Mouse (Mus musculus): ENCODE measurements around the gene Rab31.

Gene Rab31

DNA sequence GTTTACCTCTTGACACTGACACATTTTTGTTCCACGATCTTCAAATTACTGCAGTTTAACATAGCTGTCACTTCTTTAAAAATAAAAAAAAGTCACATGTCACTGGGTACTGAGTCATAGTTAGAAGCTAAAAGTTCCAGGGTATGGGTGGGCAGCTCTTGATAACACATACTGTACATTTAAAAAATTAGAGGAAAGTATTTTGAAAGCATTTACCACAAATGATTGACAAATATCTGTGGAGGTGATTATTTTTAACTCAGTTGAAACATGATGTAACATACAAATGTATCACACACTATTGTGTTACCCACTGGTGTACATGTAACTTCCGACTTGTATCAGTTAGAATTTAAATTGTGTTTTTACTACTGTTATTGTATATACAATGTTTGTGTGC, 37.5 kb downstream of the Rab31 start:
- no peak for DNase-seq

GRCm38 (mm10) chr17:65732666-65733065, 39.9 kb downstream of the Rab31 start:
- DNase-seq: no peak

DNA sequence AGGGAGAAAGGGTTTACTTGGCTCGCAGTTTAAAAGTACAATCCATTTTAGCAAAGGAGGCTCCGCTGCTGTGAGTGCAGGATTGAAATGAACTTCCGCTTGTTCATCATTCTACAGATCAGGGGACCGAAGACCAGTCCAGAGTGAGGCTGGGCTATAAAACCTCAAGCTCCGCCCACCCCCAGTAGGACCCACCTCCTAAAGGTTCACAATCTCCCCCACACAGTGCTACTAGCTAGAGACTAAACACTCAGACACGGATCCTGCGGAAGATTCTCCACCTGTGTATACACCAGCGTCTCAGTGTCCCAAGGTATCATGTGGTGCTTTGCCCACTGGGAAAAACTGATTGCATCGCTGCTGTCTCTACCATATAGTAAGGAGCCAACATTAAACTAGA, 40.8 kb downstream of the Rab31 start:
- no peak for DNase-seq

GRCm38 (mm10) chr17:65729945-65730741, 42.4 kb downstream of the Rab31 start:
- no peak for DNase-seq

- no peak for DNase-seq
Measured at GRCm38 (mm10) chr17:65726755-65727154, 45.8 kb downstream of the Rab31 start.

- peak; percentile 55 for DNase-seq
Measured at GRCm38 (mm10) chr17:65726274-65726673, 46.3 kb downstream of the Rab31 start.

DNA sequence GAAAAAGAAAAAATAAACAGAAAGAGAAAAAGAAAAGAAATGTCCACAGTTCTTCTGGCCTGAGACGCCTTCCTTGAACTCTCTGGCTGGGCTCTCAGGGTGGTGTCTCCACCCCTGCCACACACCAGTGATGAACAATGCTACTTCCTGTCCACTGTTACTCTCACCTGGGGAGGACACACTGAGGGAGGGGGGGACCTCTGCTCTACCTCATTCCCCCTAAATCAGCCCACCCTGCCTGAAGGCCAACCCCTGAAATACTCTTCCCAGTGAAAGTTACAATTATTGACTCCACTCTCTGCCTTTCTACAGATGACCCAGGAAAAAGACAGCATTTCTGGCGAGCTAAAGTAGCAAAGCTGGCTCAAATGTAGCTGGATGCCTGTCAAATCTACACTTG, 46.7 kb downstream of the Rab31 start:
- no peak for DNase-seq

- DNase-seq: no peak
Measured at GRCm38 (mm10) chr17:65725381-65725780, 47.2 kb downstream of the Rab31 start.

GRCm38 (mm10) chr17:65724254-65724653, 48.3 kb downstream of the Rab31 start:
- DNase-seq: peak; percentile 51

- peak; percentile 34 for DNase-seq
Measured at GRCm38 (mm10) chr17:65723633-65724032, 48.9 kb downstream of the Rab31 start.

DNA sequence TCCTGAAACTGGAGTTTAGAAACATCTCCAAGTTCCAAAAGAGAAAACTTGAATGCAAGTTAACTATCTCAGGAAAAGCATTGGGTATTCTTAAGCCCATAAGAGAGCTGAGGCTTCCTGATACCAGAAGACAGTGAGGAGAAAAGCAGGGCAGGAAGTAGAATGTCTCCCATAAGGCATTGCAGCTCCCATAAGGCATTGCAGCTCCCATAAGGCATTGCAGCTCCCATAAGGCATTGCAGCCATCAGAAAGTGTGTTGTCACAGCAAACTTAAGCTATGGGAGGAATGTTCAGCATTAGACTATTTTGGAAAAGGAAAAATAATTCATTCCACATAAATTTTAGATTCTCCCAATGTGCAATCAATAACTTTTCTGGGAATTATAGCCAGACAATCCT, 51.2 kb downstream of the Rab31 start:
- DNase-seq: no peak

GRCm38 (mm10) chr17:65719826-65720225, 52.7 kb downstream of the Rab31 start:
- DNase-seq: no peak

GRCm38 (mm10) chr17:65718578-65718977, 54.0 kb downstream of the Rab31 start:
- no peak for DNase-seq

GRCm38 (mm10) chr17:65717658-65718199, 54.8 kb downstream of the Rab31 start:
- DNase-seq: no peak

GRCm38 (mm10) chr17:65714060-65714459, 58.5 kb downstream of the Rab31 start:
- no peak for DNase-seq

DNA sequence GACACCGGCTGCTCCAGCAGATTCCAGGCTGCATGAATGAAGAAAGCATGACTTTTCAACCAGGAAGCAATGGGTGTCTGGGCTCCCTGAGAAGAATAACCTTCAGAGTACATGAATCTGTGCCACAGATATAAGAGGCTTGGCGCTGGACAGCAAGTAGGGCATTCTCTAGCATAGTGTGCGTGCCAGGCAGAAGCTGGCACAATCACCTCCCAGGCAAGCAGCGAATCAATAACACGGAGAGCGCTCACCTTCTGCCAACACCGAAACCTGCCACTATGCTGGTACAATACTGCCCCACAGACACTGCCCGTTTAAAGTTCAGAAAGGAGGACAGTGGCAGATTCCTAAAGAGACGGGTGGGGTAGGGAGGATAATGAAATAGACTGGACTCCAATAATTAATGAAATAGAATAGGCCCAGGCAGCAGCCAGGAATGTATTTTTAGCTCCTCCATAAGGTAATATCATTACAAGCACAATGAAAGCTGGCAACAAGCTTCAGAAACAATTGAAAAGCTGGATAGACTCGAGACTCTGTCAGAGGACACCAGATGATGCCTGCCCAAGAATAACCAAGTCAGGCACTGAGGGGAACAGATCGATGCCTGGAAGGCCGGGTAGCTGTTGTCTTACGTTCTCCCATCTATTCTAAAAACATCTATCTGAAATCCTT, 59.6 kb downstream of the Rab31 start:
- DNase-seq: no peak

GRCm38 (mm10) chr17:65711779-65712178, 60.8 kb downstream of the Rab31 start:
- DNase-seq: no peak

DNA sequence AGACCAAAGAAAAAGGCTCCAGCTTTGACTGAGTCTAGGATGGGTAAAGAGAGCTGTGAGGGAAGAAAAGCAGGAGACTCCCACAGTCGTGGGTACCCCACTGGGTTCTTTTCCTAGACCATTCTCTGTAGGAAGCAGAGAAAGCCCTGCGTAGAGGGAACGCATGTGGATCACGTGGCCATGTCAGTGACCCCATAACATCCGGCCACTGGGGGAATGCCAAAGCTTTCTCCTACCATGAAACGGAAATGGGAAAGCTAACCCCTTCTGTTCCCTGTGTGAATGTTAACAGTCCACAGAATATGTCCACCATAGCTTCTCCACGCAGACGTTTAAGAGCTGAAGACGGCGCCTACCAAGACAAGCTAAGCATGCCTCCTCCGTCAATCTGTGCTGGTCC, 62.0 kb downstream of the Rab31 start:
- no peak for DNase-seq

DNA sequence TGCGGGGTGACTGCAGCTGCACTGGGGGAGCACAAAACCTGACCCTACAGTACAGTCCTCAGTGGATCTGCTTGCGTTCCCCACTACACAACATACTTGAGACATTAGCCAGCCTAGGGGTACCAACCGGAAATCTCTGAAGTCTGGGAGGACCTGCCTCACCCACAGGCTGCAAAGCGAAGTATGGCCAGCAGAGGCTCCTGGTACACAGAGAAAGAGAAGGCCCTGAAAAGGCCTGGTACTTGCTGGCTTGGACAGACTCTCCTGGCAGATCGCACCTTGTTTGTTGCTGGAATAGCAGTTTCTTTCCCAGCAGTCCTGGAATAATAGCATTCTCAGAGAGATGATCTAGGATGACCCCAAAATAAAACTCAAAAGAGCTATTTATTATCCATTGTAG, 66.3 kb downstream of the Rab31 start:
- DNase-seq: peak; percentile 78

DNA sequence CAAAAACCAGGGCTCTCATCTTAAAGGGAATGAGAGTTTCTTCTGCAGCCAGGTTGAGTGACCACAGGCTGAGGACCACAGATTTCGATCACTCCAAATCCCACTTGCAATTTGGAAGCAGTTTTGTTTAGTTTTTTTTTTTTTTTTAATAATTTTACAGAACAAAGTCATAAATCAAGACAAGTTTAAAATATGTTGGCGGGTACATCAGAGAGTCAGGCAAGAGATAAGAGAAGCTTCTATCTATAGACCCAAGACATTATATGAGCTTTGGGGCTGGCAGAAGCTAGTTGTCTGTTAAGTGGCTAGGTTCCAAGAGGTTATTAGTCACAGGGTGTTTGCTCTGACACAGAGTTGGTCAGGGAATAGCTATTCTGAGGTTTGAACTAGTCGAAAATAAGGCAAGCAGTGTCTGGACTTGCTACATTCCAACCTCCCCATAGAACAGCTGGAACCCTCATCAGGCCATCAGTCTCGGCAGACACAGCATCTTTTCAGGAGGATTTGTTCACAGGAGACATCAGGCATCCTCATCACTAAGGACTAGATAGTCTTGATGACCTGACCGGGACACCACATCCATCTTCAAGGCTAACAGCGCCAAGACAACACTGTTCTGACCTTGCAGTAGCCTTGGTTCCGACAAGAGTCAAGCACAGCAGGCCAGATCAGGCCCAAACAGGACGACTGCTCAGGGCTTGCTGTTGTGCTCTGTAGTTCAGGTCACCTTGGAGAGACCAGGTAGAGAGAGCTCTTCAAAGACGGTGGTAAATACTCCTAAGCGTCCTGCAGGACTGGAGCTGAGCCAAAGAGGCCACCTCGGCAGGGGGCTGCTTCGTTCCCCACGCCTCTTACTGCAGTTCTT, 68.8 kb downstream of the Rab31 start:
- DNase-seq: no peak

GRCm38 (mm10) chr17:65701797-65702566, 70.6 kb downstream of the Rab31 start:
- DNase-seq: no peak

- DNase-seq: no peak
Measured at GRCm38 (mm10) chr17:65701356-65701755, 71.2 kb downstream of the Rab31 start.

Measured in thymus, postnatal 4 days (tissue).